Mouse (Mus musculus) limb, embryonic 14.5 days (tissue): ENCODE measurements around the gene Phlda2. TPM values are rescaled to one million over a fixed set of nuclear protein-coding genes. Genes with fewer than 3 reads are reported as not detected.

Source experiments
- ATAC-seq: fragments of 200-750 bp; cut with Nextera tagmentation; 2 replicates; pipeline ENCODE4 v1.8.0; 2017; ENCODE audit warnings: low read depth, moderate number of reproducible peaks, moderate TSS enrichment; ENCODE audit not compliant: low FRiP score
- DNase-seq: peaks from one replicate; pipeline ENCODE4 v3.0.0-alpha.2; 2015; ENCODE audit warnings: low spot score
- H3K27ac ChIP-seq: fragments of 300-500 bp; sonication (generic); replicated peaks from 2 replicates; pipeline ENCODE4 v1.5.1; 2014; ENCODE audit warnings: low read depth, mild to moderate bottlenecking, low read length, moderate library complexity, mixed read lengths
- H3K27me3 ChIP-seq: fragments of 300-500 bp; sonication (generic); 2 replicates; pipeline ENCODE4 v1.6.1; 2014; ENCODE audit warnings: low read length, mixed read lengths; ENCODE audit not compliant: control insufficient read depth, insufficient read depth
- H3K36me3 ChIP-seq: fragments of 300-500 bp; sonication (generic); 2 replicates; pipeline ENCODE4 v1.6.1; 2014; ENCODE audit warnings: mild to moderate bottlenecking, low read length, moderate library complexity, mixed read lengths; ENCODE audit not compliant: control insufficient read depth, insufficient read depth
- H3K4me1 ChIP-seq: fragments of 300-500 bp; sonication (generic); 2 replicates; pipeline ENCODE4 v1.6.1; 2014; ENCODE audit warnings: antibody characterized with exemption, low read length, mixed read lengths; ENCODE audit not compliant: control insufficient read depth, insufficient read depth
- H3K4me2 ChIP-seq: fragments of 300-500 bp; sonication (generic); replicated peaks from 2 replicates; pipeline ENCODE4 v1.6.1; 2014; ENCODE audit warnings: low read depth, mild to moderate bottlenecking, low read length, moderate library complexity; ENCODE audit not compliant: severe bottlenecking
- H3K4me3 ChIP-seq: fragments of 300-500 bp; sonication (generic); replicated peaks from 2 replicates; pipeline ENCODE4 v1.5.1; 2014; ENCODE audit warnings: low read length
- H3K9ac ChIP-seq: fragments of 300-500 bp; sonication (generic); 2 replicates; pipeline ENCODE4 v1.6.1; 2014; ENCODE audit warnings: mild to moderate bottlenecking, low read depth, low read length, moderate library complexity; ENCODE audit not compliant: severe bottlenecking
- H3K9me3 ChIP-seq: fragments of 300-500 bp; sonication (generic); 2 replicates; pipeline ENCODE4 v1.6.1; 2016; ENCODE audit warnings: low read length; ENCODE audit not compliant: control insufficient read depth
- POLR2A ChIP-seq: fragments of 200-500 bp; IDR thresholded peaks from 2 replicates; pipeline ENCODE4 v1.8.0; 2012; ENCODE audit warnings: inconsistent platforms, mild to moderate bottlenecking, moderate library complexity, borderline replicate concordance; ENCODE audit not compliant: insufficient read depth, insufficient read length; ENCODE audit errors: extremely low read depth
- WGBS: fragments of 180-500 bp; shearing (Covaris S2); extraction: QIAGEN DNeasy Blood & Tissue Kit; methylation state at CpG from one replicate; pipeline ENCODE4 v1.1.7; 2014; 5-methylcytosine and 5-hydroxymethylcytosine counted together
- polyA plus RNA-seq, 2 experiments: library from polyadenylated mRNA; depleted of rRNA in 1 of 2; stranded (reverse) in 1 of 2; unstranded in 1 of 2; fragments of >200 nt; fragmentation: Nextera tagmentation in 1 of 2; extraction: Ambion mirVana in 1 of 2; gene quantifications; 2 replicates each; pipeline versions ENCODE4 v1.2.1 to v1.2.3; 2012 to 2014

The Phlda2 gene
- polyA plus RNA-seq, 2 experiments: 13.7 to 23.3 TPM

GRCm38 (mm10) chr7:143469946-143470345 lies 33.0 kb downstream of the Phlda2 start:
- H3K4me3 ChIP-seq: no peak overlapping the region
- no peak for TF ChIP-seq POLR2A
- H3K4me2 ChIP-seq: no peak overlapping the region
- no peaks in the 10 kb centered on the region for H3K27me3 ChIP-seq
- ATAC-seq: peak; percentile 39; the same call in 1 of the 2 replicates
- H3K27ac ChIP-seq: no peak overlapping the region
- no peak overlapping the region for H3K9ac ChIP-seq
- no peaks in the 10 kb centered on the region for H3K36me3 ChIP-seq
- no peaks in the 10 kb centered on the region for H3K9me3 ChIP-seq
- H3K4me1 ChIP-seq: peaks cover 15% of the 10 kb centered on the region; the same call in 1 of the 2 replicates
- DNase-seq: peak; percentile 77
- WGBS: 11% methylated on average over 8 of the region's 8 CpGs

GRCm38 (mm10) chr7:143467714-143468113 lies 35.2 kb downstream of the Phlda2 start:
- 11% methylated on average over 6 of the region's 6 CpGs for WGBS
- DNase-seq (no peak), ATAC-seq (no peak)
- peaks cover 26% of the 10 kb centered on the region for H3K4me1 ChIP-seq
- no peak overlapping the region for H3K4me2 ChIP-seq
- H3K27ac ChIP-seq: no peak overlapping the region
- no peaks in the 10 kb centered on the region for H3K9me3 ChIP-seq
- no peaks in the 10 kb centered on the region for H3K27me3 ChIP-seq
- TF ChIP-seq POLR2A: no peak
- no peak overlapping the region for H3K4me3 ChIP-seq
- H3K9ac ChIP-seq: no peak overlapping the region
- H3K36me3 ChIP-seq: no peaks in the 10 kb centered on the region

- H3K27ac ChIP-seq: peak overlapping the region; percentile 87
- no peak overlapping the region for H3K9ac ChIP-seq
- H3K9me3 ChIP-seq: peaks cover 3% of the 10 kb centered on the region
- peaks cover 26% of the 10 kb centered on the region for H3K4me1 ChIP-seq
- no peaks in the 10 kb centered on the region for H3K27me3 ChIP-seq
- ATAC-seq (peak; percentile 34; the same call in 1 of the 2 replicates), DNase-seq (peak; percentile 67)
- H3K36me3 ChIP-seq: no peaks in the 10 kb centered on the region
- 32% methylated on average over 14 of the region's 14 CpGs for WGBS
- H3K4me2 ChIP-seq: peak overlapping the region; percentile 56; the same call in 1 of the 2 replicates
- TF ChIP-seq POLR2A: no peak
- no peak overlapping the region for H3K4me3 ChIP-seq
Measured at GRCm38 (mm10) chr7:143466099-143466677, 36.8 kb downstream of the Phlda2 start.

GRCm38 (mm10) chr7:143464811-143465560 lies 38.0 kb downstream of the Phlda2 start:
- peaks cover 15% of the 10 kb centered on the region for H3K9me3 ChIP-seq
- TF ChIP-seq POLR2A: no peak
- peaks cover 26% of the 10 kb centered on the region for H3K4me1 ChIP-seq
- H3K36me3 ChIP-seq: 0 out of 2 replicates have a peak, but pooled peaks cover 3% of the 10 kb centered on the region
- no peaks in the 10 kb centered on the region for H3K27me3 ChIP-seq
- peak overlapping the region; percentile 87 for H3K27ac ChIP-seq
- H3K4me3 ChIP-seq: peak overlapping the region; percentile 23
- WGBS: 20% methylated on average over 33 of the region's 56 CpGs
- ATAC-seq (peak; percentile 68), DNase-seq (peak; percentile 74)
- H3K9ac ChIP-seq: peak overlapping the region; percentile 43
- peak overlapping the region; percentile 56 for H3K4me2 ChIP-seq

- peaks cover 26% of the 10 kb centered on the region for H3K4me1 ChIP-seq
- peaks cover 25% of the 10 kb centered on the region for H3K9me3 ChIP-seq
- peak overlapping the region; percentile 6; the same call in 1 of the 2 replicates for H3K4me2 ChIP-seq
- 38% methylated on average over 11 of the region's 11 CpGs for WGBS
- H3K4me3 ChIP-seq: no peak overlapping the region
- ATAC-seq (no peak), DNase-seq (peak; percentile 88)
- no peaks in the 10 kb centered on the region for H3K27me3 ChIP-seq
- peaks cover 10% of the 10 kb centered on the region for H3K36me3 ChIP-seq
- no peak overlapping the region for H3K9ac ChIP-seq
- peak overlapping the region; percentile 87 for H3K27ac ChIP-seq
- TF ChIP-seq POLR2A: no peak
Measured at GRCm38 (mm10) chr7:143463865-143464415, 39.0 kb downstream of the Phlda2 start.
